Mouse (Mus musculus): ENCODE results near the gene Mcm2.

- TF ChIP-seq EP300 (IDR thresholded peaks at IDR 0.05; ENCODE audit: low read depth) = no peak
- no peak for TF ChIP-seq CTCF (IDR thresholded peaks at IDR 0.05; ENCODE audit: low read depth)
Observed at GRCm38 (mm10) chr6:88843241-88843640, 55.3 kb downstream of the Mcm2 start.
